Mouse (Mus musculus) spleen, postnatal 10 days (tissue): ENCODE data around the gene Cwc27.

ENCODE experiments used
- DNase-seq, 2 experiments: peaks; one replicate each; pipeline ENCODE4 v3.0.0; 2021 to 2022; ENCODE audit warnings: low spot score in 2 of 2

Cwc27 gene

GRCm38 (mm10) chr13:104645778-104646425, 171.0 kb downstream of the Cwc27 start:
- DNase-seq = no peak

GRCm38 (mm10) chr13:104644185-104644584, 172.8 kb downstream of the Cwc27 start:
- no peak for DNase-seq

- no peak for DNase-seq
These were observed 176.1 kb downstream of the Cwc27 start for GRCm38 (mm10) chr13:104640694-104641454.

- no peak for DNase-seq
These were observed 178.0 kb downstream of the Cwc27 start for GRCm38 (mm10) chr13:104638988-104639387.

GRCm38 (mm10) chr13:104635965-104636462, 180.9 kb downstream of the Cwc27 start:
- DNase-seq = no peak

GRCm38 (mm10) chr13:104634708-104635107, 182.2 kb downstream of the Cwc27 start:
- DNase-seq = no peak

- DNase-seq = no peak
These were observed 184.3 kb downstream of the Cwc27 start for GRCm38 (mm10) chr13:104632427-104633167.

GRCm38 (mm10) chr13:104631621-104632205, 185.2 kb downstream of the Cwc27 start:
- no peak for DNase-seq

GRCm38 (mm10) chr13:104630808-104631207, 186.1 kb downstream of the Cwc27 start:
- no peak for DNase-seq

GRCm38 (mm10) chr13:104629621-104630020, 187.3 kb downstream of the Cwc27 start:
- DNase-seq = no peak

- no peak for DNase-seq
These were observed 188.9 kb downstream of the Cwc27 start for GRCm38 (mm10) chr13:104628019-104628418.

GRCm38 (mm10) chr13:104627169-104627909, 189.6 kb downstream of the Cwc27 start:
- no peak for DNase-seq

GRCm38 (mm10) chr13:104623130-104623891, 193.6 kb downstream of the Cwc27 start:
- no peak for DNase-seq

- DNase-seq = no peak
These were observed 194.7 kb downstream of the Cwc27 start for GRCm38 (mm10) chr13:104622102-104622743.

- DNase-seq = no peak
These were observed 196.5 kb downstream of the Cwc27 start for GRCm38 (mm10) chr13:104620423-104620822.

GRCm38 (mm10) chr13:104619503-104620288, 197.2 kb downstream of the Cwc27 start:
- no peak for DNase-seq

GRCm38 (mm10) chr13:104617201-104617600, 199.7 kb downstream of the Cwc27 start:
- no peak for DNase-seq

- no peak for DNase-seq
These were observed 200.7 kb downstream of the Cwc27 start for GRCm38 (mm10) chr13:104615999-104616810.
